Mouse (Mus musculus): ENCODE measurements around the gene Hoxd8. TPM values are rescaled to one million over a fixed set of nuclear protein-coding genes. Genes with fewer than 3 reads are reported as not detected.

Gene Hoxd8
- polyA plus RNA-seq, 1 experiment from 2014 or later: 2.7 TPM

DNA sequence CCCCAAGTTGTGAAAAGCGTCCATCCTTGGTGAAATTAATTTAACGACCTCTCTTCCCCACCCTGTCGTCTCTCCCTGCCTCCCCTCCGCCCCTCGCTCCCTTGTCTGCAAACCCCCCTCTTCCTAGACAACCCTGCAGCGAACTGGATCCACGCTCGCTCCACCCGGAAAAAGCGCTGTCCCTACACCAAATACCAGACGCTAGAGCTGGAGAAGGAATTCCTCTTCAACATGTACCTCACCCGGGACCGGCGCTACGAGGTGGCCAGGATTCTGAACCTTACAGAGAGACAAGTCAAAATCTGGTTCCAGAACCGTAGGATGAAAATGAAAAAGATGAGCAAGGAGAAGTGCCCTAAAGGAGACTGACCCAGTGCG is 5.4 kb upstream of the Hoxd8 start:
- 4% methylated on average over 17 of the region's 17 CpGs for WGBS
- ATAC-seq: no peak
- H3K27me3 ChIP-seq (replicated peaks; ENCODE audit: control insufficient read depth, insufficient read depth, low read length): peaks cover 98% of the 10 kb centered on the region
- H3K4me3 ChIP-seq (ENCODE audit: low read depth, low read length): peak overlapping the region; percentile 45
- no peak for TF ChIP-seq CTCF (IDR thresholded peaks at IDR 0.05; ENCODE audit: low read depth)
- H3K27ac ChIP-seq (ENCODE audit: low read depth, low read length): no peak overlapping the region
- no peaks in the 10 kb centered on the region for H3K9me3 ChIP-seq (ENCODE audit: control insufficient read depth)
- H3K4me1 ChIP-seq (replicated peaks; ENCODE audit: control insufficient read depth, insufficient read depth, low read length): 0 out of 2 replicates have a peak, but pooled peaks cover 2% of the 10 kb centered on the region
- no peak overlapping the region; the same call in 1 of the 2 replicates for H3K9ac ChIP-seq (ENCODE audit: low read depth, low read length)
- no peaks in the 10 kb centered on the region for H3K36me3 ChIP-seq (ENCODE audit: control insufficient read depth, insufficient read depth)
- peak overlapping the region; percentile 65 for H3K4me2 ChIP-seq (replicated peaks; ENCODE audit: low read depth)

- ATAC-seq: no peak
- WGBS: 15% methylated on average over 23 of the region's 23 CpGs
- Histone ChIP-seq H3K27ac (ENCODE audit: low read depth, low read length) (no peak overlapping the region), H3K9ac (ENCODE audit: low read depth, low read length) (no peak overlapping the region), H3K36me3 (ENCODE audit: control insufficient read depth, insufficient read depth) (no peaks in the 10 kb centered on the region), H3K27me3 (replicated peaks; ENCODE audit: control insufficient read depth, insufficient read depth, low read length) (peaks cover 98% of the 10 kb centered on the region), H3K4me3 (ENCODE audit: low read depth, low read length) (peak overlapping the region; percentile 9; the same call in 1 of the 2 replicates), H3K4me2 (replicated peaks; ENCODE audit: low read depth) (0 out of 2 replicates have a peak overlapping the region, but pooled peaks have one; percentile 3), H3K4me1 (replicated peaks; ENCODE audit: control insufficient read depth, insufficient read depth, low read length) (0 out of 2 replicates have a peak, but pooled peaks cover 2% of the 10 kb centered on the region), H3K9me3 (ENCODE audit: control insufficient read depth) (no peaks in the 10 kb centered on the region)
- TF ChIP-seq CTCF (IDR thresholded peaks at IDR 0.05; ENCODE audit: low read depth): no peak
These were observed 4.5 kb upstream of the Hoxd8 start for GRCm38 (mm10) chr2:74699664-74700545.

GRCm38 (mm10) chr2:74700546-74701112 is 3.8 kb upstream of the Hoxd8 start:
- WGBS: 15% methylated on average over 22 of the region's 22 CpGs
- ATAC-seq: no peak
- Histone ChIP-seq H3K36me3 (ENCODE audit: control insufficient read depth, insufficient read depth) (no peaks in the 10 kb centered on the region), H3K9ac (ENCODE audit: low read depth, low read length) (no peak overlapping the region), H3K27ac (ENCODE audit: low read depth, low read length) (no peak overlapping the region), H3K4me3 (ENCODE audit: low read depth, low read length) (peak overlapping the region; percentile 9; the same call in 1 of the 2 replicates), H3K27me3 (replicated peaks; ENCODE audit: control insufficient read depth, insufficient read depth, low read length) (peaks cover 98% of the 10 kb centered on the region), H3K9me3 (ENCODE audit: control insufficient read depth) (no peaks in the 10 kb centered on the region), H3K4me1 (replicated peaks; ENCODE audit: control insufficient read depth, insufficient read depth, low read length) (0 out of 2 replicates have a peak, but pooled peaks cover 2% of the 10 kb centered on the region), H3K4me2 (replicated peaks; ENCODE audit: low read depth) (no peak overlapping the region)
- TF ChIP-seq CTCF (IDR thresholded peaks at IDR 0.05; ENCODE audit: low read depth): no peak

DNA sequence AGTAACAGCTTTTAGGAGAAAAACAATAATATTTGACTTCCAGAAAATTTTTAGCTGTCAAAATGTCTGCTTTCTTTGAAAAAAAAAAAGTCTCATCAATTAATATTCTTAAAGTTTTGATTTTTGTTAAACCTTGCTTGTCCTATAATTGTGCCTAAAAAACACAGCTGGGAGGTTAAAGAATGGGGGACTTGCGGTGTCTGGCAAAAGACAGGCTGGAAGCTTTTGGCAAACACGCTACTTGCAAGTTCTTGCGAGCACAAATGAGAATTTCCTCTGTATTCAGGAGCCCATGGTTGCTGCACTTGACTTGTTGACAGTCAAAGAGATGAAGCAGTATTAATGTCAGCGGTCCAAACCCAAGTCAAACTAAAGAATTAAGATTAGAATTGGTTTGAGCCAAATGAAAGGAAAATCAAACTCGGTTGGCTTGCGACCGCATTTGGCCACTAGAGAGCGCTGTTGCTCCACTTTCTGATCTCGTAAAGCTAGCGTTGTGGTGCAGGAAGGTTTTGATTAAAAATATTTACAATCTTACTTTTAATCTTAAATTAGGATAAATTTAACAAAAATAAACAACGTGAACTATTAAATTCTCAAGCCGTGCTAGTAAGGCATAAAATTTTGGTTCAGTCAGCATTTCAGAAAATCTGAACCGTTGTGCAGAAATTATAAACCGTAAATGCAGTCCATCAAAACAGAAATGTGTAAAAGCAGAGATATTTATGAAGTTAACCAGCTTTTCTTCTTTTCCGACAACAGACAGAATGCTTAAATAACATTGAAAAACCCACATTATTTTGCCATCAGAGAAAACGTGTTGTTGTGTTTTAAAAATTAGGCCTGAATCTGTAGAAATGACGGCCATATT is 2.2 kb upstream of the Hoxd8 start:
- H3K4me1 ChIP-seq (replicated peaks; ENCODE audit: control insufficient read depth, insufficient read depth, low read length): 0 out of 2 replicates have a peak, but pooled peaks cover 2% of the 10 kb centered on the region
- H3K4me3 ChIP-seq (ENCODE audit: low read depth, low read length): no peak overlapping the region
- no peak overlapping the region for H3K9ac ChIP-seq (ENCODE audit: low read depth, low read length)
- H3K27me3 ChIP-seq (replicated peaks; ENCODE audit: control insufficient read depth, insufficient read depth, low read length): peaks cover 96% of the 10 kb centered on the region
- 17% methylated on average over 17 of the region's 17 CpGs for WGBS
- peak; percentile 90 for TF ChIP-seq CTCF (IDR thresholded peaks at IDR 0.05; ENCODE audit: low read depth)
- no peak for ATAC-seq
- no peaks in the 10 kb centered on the region for H3K9me3 ChIP-seq (ENCODE audit: control insufficient read depth)
- no peaks in the 10 kb centered on the region for H3K36me3 ChIP-seq (ENCODE audit: control insufficient read depth, insufficient read depth)
- H3K4me2 ChIP-seq (replicated peaks; ENCODE audit: low read depth): no peak overlapping the region
- H3K27ac ChIP-seq (ENCODE audit: low read depth, low read length): no peak overlapping the region

DNA sequence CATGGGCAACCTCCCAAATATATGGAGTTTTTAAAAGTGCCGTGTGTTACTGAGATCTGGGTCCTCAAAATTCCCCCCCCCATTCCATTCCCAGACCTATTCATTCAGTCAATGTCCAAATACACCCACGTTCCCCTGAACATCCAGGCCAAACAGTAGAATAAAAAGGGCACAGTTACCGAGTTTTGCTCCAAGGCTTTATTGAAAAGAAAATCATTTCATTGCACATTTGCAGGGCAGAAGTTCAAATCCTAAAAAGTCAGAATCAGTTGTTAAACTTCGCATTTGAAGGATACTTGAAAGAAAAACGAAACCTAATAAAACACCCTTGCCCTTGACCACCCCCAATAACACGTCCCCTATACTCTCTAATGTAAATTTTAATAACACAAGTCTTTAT is 1.6 kb upstream of the Hoxd8 start:
- no peak for ATAC-seq
- H3K27ac ChIP-seq (ENCODE audit: low read depth, low read length): no peak overlapping the region
- no peaks in the 10 kb centered on the region for H3K9me3 ChIP-seq (ENCODE audit: control insufficient read depth)
- H3K4me3 ChIP-seq (ENCODE audit: low read depth, low read length): no peak overlapping the region
- no peak overlapping the region for H3K9ac ChIP-seq (ENCODE audit: low read depth, low read length)
- no peak overlapping the region for H3K4me2 ChIP-seq (replicated peaks; ENCODE audit: low read depth)
- no peak for TF ChIP-seq CTCF (IDR thresholded peaks at IDR 0.05; ENCODE audit: low read depth)
- no peaks in the 10 kb centered on the region for H3K36me3 ChIP-seq (ENCODE audit: control insufficient read depth, insufficient read depth)
- H3K27me3 ChIP-seq (replicated peaks; ENCODE audit: control insufficient read depth, insufficient read depth, low read length): peaks cover 96% of the 10 kb centered on the region
- WGBS: 39% methylated on average over 6 of the region's 6 CpGs
- 0 out of 2 replicates have a peak, but pooled peaks cover 2% of the 10 kb centered on the region for H3K4me1 ChIP-seq (replicated peaks; ENCODE audit: control insufficient read depth, insufficient read depth, low read length)
